Mouse (Mus musculus) urinary bladder, postnatal 14 days (tissue): ENCODE data around the gene H2afv.
A peak's percentile ranks its signal among the peaks of the same experiment; 100 is the strongest.

Experiments used
- DNase-seq: peaks from one replicate; pipeline ENCODE4 v3.0.0; 2021; ENCODE audit warnings: low spot score

H2afv gene

DNA sequence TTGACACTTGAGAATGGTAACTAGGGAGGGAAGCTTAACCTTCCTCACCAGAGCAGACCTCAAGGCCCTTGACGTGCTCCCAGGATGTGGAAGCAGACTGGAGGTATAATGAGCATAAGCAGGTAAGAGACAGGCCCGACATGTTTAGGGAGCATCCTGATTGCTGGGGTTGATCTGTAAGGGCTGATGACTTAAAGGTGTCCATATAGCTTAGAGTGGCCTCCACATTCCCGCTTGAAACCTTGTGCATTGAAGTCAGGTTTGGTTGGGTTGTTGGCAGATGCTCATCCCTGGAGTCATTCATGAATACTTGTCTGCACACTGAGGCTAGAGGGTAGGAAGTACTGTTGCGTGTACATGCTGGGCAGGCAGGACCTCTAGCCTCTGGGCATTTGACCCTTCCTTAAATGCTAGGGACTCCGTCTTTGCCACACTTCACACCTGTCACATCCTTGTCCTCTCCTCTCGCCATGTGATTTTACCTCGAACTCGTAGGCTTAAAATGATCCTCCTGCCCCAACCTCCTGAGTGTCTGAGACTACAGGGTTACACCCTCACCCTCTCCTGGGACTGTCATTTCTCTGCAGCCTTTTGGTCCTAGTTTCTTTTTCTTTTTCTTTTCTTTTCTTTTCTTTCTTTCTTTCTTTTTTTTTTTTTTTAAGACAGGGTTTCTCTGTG is 53.7 kb downstream of the H2afv start:
- no peak for DNase-seq

DNA sequence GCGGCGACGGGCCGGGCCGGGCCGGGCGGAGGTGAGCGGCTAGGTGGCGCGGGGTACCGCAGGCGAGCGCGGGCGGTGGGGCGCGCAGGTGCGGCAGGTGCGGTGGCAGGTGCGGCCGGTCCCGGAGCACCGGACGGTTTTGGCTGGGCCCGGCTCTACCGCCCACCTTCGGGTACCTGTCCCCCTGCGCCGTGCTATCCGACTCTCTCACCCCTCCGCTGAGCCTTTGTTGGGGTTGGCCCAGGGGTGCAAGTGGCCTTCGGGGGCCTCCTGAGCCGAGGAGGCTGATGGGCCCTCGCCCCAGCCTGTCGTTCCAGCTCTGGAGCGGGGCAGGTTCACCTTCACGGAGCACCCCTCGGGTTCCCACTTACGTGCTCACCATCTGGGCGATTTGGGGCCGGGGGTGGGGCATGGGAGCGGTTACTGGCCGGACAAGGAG is 54.7 kb downstream of the H2afv start:
- DNase-seq, result no peak

DNA sequence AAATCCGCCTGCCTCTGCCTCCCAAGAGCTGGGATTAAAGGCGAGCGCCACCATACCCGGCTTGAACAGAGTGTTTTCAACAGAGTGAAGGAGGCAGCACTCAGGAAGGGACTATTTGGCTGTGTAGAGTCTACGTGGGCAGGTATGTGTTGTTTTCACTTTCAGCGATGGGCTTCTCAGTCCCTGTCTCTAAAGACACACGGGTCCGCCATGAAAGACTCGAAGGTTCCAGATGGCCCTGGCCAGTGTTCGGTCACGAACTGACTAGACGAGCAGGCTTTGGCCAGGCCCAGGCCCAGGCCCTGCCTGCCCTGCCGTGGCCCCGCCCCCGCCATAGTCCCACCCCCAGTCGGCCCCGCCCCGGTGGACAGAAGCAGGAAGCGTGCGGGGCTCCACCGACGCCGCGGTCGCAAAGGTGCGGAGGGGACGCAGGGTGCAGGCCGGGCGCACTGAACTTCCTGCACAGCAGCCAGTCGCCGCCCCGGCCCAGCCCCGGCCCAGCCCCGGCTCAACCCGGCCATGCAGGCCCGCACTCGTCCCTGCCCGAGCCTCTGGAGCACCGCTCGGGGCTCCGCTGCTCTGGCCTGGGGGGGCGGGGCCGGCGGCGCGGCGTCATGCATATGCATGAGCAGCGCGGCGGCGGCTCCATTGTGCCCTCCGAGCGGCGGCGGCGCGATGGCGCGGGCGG is 55.4 kb downstream of the H2afv start, which contains the start of gene Zmiz2:
Zmiz2 (plus strand) TSS at position 349 of the 688 bp plus-strand sequence.
- peak; percentile 97 for DNase-seq

DNA sequence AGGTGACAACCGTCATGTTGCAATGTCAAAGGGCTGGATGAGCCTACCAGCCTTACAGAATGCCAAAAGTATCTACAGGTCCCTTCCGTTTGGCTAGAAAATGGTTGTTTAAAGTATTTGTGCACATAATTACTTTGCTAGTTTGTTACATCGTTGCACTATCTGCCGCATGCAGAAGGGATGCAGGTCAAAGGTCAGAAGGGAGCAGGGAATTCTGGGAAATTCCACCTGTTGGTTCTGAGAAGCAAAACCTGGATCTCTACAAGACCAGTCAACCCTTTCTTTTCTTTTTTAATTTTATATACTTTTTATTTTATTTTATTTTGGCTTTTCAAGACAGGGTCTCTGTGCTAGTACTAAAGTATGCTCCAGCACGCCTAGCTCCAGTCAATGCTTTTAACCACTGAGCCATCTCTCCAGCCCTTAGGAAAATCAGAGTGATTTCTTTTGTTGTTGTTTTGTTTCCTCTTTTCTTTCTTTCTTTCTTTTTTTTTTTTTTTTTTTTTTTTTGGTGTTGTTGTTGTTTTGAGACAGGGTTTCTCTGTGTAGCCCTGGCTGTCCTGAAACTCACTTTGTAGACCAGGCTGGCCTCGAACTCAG is 56.0 kb downstream of the H2afv start:
- no peak for DNase-seq

DNA sequence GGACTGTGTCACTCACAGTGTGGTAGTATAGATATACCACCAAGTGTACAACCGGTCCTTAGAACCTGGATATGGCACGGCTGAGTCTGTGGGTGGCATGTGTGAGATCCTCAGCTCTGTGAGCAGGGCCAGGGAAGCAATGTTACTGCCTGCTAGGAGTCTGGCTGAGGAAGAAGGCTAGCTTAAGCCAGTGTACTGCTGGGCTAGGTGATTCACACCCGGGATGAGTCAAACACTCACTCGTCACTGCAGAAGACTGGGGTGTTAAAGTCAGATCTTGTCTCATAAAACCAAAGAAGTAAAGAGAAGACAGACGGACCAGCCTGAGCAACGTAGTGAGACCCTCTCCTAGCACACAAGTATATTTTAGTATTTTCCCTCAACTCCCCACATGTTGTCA is 63.3 kb downstream of the H2afv start:
- DNase-seq, result no peak
